In the genomic region with DNA sequence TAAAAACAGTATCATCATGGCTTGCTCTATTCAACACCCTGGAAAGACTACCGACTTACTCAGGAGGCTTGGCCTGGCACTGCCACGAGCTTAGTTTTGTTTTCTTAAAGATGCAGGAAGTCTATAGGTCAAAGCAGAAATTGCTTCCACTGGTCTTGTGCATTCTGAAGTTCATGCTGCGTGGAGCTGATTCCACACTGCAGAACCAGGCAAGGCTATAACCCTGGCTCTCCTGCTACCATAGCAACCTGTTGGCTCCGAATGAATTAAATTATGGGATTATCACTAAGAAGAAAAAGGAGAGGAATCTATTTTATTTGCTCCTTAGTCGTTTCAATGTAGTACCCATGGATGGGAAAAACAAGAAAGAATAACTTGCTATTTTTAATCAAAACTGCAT, we compare ENCODE assay signal across 24 mouse cellular contexts. TPM values are rescaled to one million over a fixed set of nuclear protein-coding genes. Genes with fewer than 3 reads are reported as not detected.
DNase-seq lines count a peak whose midpoint lies in the region; ATAC-seq and TF ChIP-seq lines count a peak whose summit lies in the region.
"Had no signal": no experiment of that assay in that cellular context is flagged by ENCODE, and none has a peak within 500 bp of the region (broad histone marks: within the 10 kb centered on the region; RNA-seq: fewer than 3 reads in every experiment).

No protein-coding gene starts in this region.

- H3K27ac ChIP-seq in forebrain, embryonic 14.5 days (ENCODE audit: low read depth, low read length) = no peak overlapping the region
- no peak overlapping the region for H3K27ac ChIP-seq in forebrain, embryonic 11.5 days (ENCODE audit: low read depth, low read length)
- H3K27ac ChIP-seq in midbrain, embryonic 14.5 days (replicated peaks; ENCODE audit: low read depth, low read length) = no peak overlapping the region
- H3K27ac ChIP-seq in midbrain, embryonic 10.5 days (replicated peaks) = no peak overlapping the region
- H3K27ac ChIP-seq in neural tube, embryonic 15.5 days (replicated peaks) = no peak overlapping the region
- H3K27ac ChIP-seq: embryonic facial prominence, embryonic 10.5 days; embryonic facial prominence, embryonic 12.5 days; forebrain, embryonic 12.5 days; forebrain, embryonic 15.5 days had no signal

- peak; percentile 19 for DNase-seq in forebrain, embryonic 14.5 days (ENCODE audit: low spot score)
- DNase-seq in forebrain, embryonic 11.5 days (ENCODE audit: low spot score) = no peak
- DNase-seq in midbrain, embryonic 14.5 days = peak; percentile 37
- no peak for DNase-seq in midbrain, embryonic 10.5 days (ENCODE audit: low spot score)
- peak; percentile 55 for DNase-seq in brain, embryonic 14.5 days (ENCODE audit: low read depth)
- DNase-seq: adrenal gland, adult 8-10 months; adrenal gland, postnatal 25 days; B cell, adult 2 months; cerebellum, adult 11-12 months; cerebellum, adult 2 months; cerebellum, adult 9-10 months; cerebellum, postnatal 10 days; cerebellum, postnatal 25 days; forebrain, postnatal 0 days had no signal

- H3K27me3 ChIP-seq in forebrain, embryonic 14.5 days (replicated peaks; ENCODE audit: control insufficient read depth, insufficient read depth, low read length) = no peaks in the 10 kb centered on the region
- no peaks in the 10 kb centered on the region for H3K27me3 ChIP-seq in forebrain, embryonic 11.5 days (ENCODE audit: control insufficient read depth, insufficient read depth, low read length)
- H3K27me3 ChIP-seq in midbrain, embryonic 14.5 days (ENCODE audit: control insufficient read depth, insufficient read depth, low read length) = no peaks in the 10 kb centered on the region
- H3K27me3 ChIP-seq in midbrain, embryonic 10.5 days (ENCODE audit: low read depth, poor library complexity, severe bottlenecking) = no peaks in the 10 kb centered on the region
- H3K27me3 ChIP-seq in neural tube, embryonic 15.5 days (replicated peaks) = no peaks in the 10 kb centered on the region
- H3K27me3 ChIP-seq: CH12.LX; embryonic facial prominence, embryonic 12.5 days; forebrain, embryonic 12.5 days; forebrain, embryonic 15.5 days; Patski had no signal

- 47% methylated on average over 5 of the region's 5 CpGs for WGBS in forebrain, embryonic 14.5 days
- 48% methylated on average over 5 of the region's 5 CpGs for WGBS in forebrain, embryonic 11.5 days
- 22% methylated on average over 5 of the region's 5 CpGs for WGBS in midbrain, embryonic 14.5 days
- WGBS in midbrain, embryonic 10.5 days = 48% methylated on average over 5 of the region's 5 CpGs
- 66% methylated on average over 5 of the region's 5 CpGs for WGBS in neural tube, embryonic 15.5 days

- no peak overlapping the region for H3K9ac ChIP-seq in forebrain, embryonic 14.5 days (ENCODE audit: low read length)
- H3K9ac ChIP-seq in forebrain, embryonic 11.5 days (ENCODE audit: low read length) = no peak overlapping the region
- H3K9ac ChIP-seq in midbrain, embryonic 14.5 days (replicated peaks; ENCODE audit: low read length) = no peak overlapping the region
- H3K9ac ChIP-seq in neural tube, embryonic 15.5 days (replicated peaks) = no peak overlapping the region
- H3K9ac ChIP-seq: embryonic facial prominence, embryonic 12.5 days; forebrain, embryonic 12.5 days; forebrain, embryonic 15.5 days; forebrain, postnatal 0 days had no signal

- TF ChIP-seq POLR2A in brain, embryonic 14.5 days (IDR thresholded peaks at IDR 0.05; ENCODE audit: borderline replicate concordance, extremely low read depth, insufficient read depth, insufficient read length, poor library complexity, severe bottlenecking) = no peak

- H3K36me3 ChIP-seq in forebrain, embryonic 14.5 days (ENCODE audit: control insufficient read depth, insufficient read depth, low read length) = no peaks in the 10 kb centered on the region
- H3K36me3 ChIP-seq in forebrain, embryonic 11.5 days (ENCODE audit: control insufficient read depth, insufficient read depth, low read length) = no peaks in the 10 kb centered on the region
- H3K36me3 ChIP-seq in midbrain, embryonic 14.5 days (ENCODE audit: control insufficient read depth, insufficient read depth, low read length) = no peaks in the 10 kb centered on the region
- H3K36me3 ChIP-seq in midbrain, embryonic 10.5 days = no peaks in the 10 kb centered on the region
- H3K36me3 ChIP-seq in neural tube, embryonic 15.5 days = no peaks in the 10 kb centered on the region
- H3K36me3 ChIP-seq: embryonic facial prominence, embryonic 10.5 days; embryonic facial prominence, embryonic 12.5 days; forebrain, embryonic 12.5 days; forebrain, embryonic 15.5 days; G1E had no signal

- no peaks in the 10 kb centered on the region for H3K9me3 ChIP-seq in forebrain, embryonic 14.5 days (replicated peaks; ENCODE audit: control insufficient read depth, low read length)
- H3K9me3 ChIP-seq in forebrain, embryonic 11.5 days (ENCODE audit: control insufficient read depth, low read length) = no peaks in the 10 kb centered on the region
- H3K9me3 ChIP-seq in midbrain, embryonic 14.5 days (ENCODE audit: control insufficient read depth, low read length) = no peaks in the 10 kb centered on the region
- no peaks in the 10 kb centered on the region for H3K9me3 ChIP-seq in midbrain, embryonic 10.5 days (replicated peaks)
- no peaks in the 10 kb centered on the region for H3K9me3 ChIP-seq in neural tube, embryonic 15.5 days (replicated peaks)
- H3K9me3 ChIP-seq: embryonic facial prominence, embryonic 10.5 days; embryonic facial prominence, embryonic 12.5 days; forebrain, embryonic 12.5 days; forebrain, embryonic 15.5 days; G1E had no signal

- no peak overlapping the region for H3K4me2 ChIP-seq in forebrain, embryonic 14.5 days (ENCODE audit: low read length)
- H3K4me2 ChIP-seq in forebrain, embryonic 11.5 days (ENCODE audit: low read depth, low read length, severe bottlenecking) = no peak overlapping the region
- no peak overlapping the region for H3K4me2 ChIP-seq in midbrain, embryonic 14.5 days (ENCODE audit: low read length)
- no peak overlapping the region for H3K4me2 ChIP-seq in neural tube, embryonic 15.5 days
- H3K4me2 ChIP-seq: embryonic facial prominence, embryonic 12.5 days; forebrain, embryonic 12.5 days; forebrain, embryonic 15.5 days had no signal

- no peak overlapping the region for H3K4me3 ChIP-seq in forebrain, embryonic 14.5 days (ENCODE audit: low read depth, low read length)
- no peak overlapping the region for H3K4me3 ChIP-seq in forebrain, embryonic 11.5 days (ENCODE audit: low read depth, low read length)
- H3K4me3 ChIP-seq in midbrain, embryonic 14.5 days (replicated peaks; ENCODE audit: low read depth, low read length) = no peak overlapping the region
- H3K4me3 ChIP-seq in midbrain, embryonic 10.5 days = no peak overlapping the region
- no peak overlapping the region for H3K4me3 ChIP-seq in neural tube, embryonic 15.5 days (replicated peaks)
- H3K4me3 ChIP-seq: embryonic facial prominence, embryonic 10.5 days; embryonic facial prominence, embryonic 12.5 days; forebrain, embryonic 12.5 days; forebrain, embryonic 15.5 days had no signal

- no peak for ATAC-seq in forebrain, embryonic 14.5 days
- no peak for ATAC-seq in forebrain, embryonic 11.5 days (replicated peaks; ENCODE audit: low FRiP score)
- no peak for ATAC-seq in midbrain, embryonic 14.5 days (ENCODE audit: low FRiP score, low TSS enrichment)
- ATAC-seq in neural tube, embryonic 15.5 days (ENCODE audit: low FRiP score) = no peak
- ATAC-seq: activated CD4-positive, CD25-positive, alpha-beta regulatory T cell, adult 4 months; CD4-positive, CD25-positive, alpha-beta regulatory T cell, adult 4 months; forebrain, embryonic 15.5 days; forebrain, postnatal 0 days; Patski had no signal

- no peaks in the 10 kb centered on the region for H3K4me1 ChIP-seq in forebrain, embryonic 14.5 days (ENCODE audit: control insufficient read depth, insufficient read depth, low read length)
- no peaks in the 10 kb centered on the region for H3K4me1 ChIP-seq in forebrain, embryonic 11.5 days (replicated peaks; ENCODE audit: control insufficient read depth, insufficient read depth, low read length)
- no peaks in the 10 kb centered on the region for H3K4me1 ChIP-seq in midbrain, embryonic 14.5 days (ENCODE audit: control insufficient read depth, insufficient read depth, low read length)
- H3K4me1 ChIP-seq in midbrain, embryonic 10.5 days = peaks cover 19% of the 10 kb centered on the region
- no peaks in the 10 kb centered on the region for H3K4me1 ChIP-seq in neural tube, embryonic 15.5 days
- H3K4me1 ChIP-seq: embryonic facial prominence, embryonic 10.5 days; embryonic facial prominence, embryonic 12.5 days; forebrain, embryonic 12.5 days; forebrain, embryonic 15.5 days had no signal

- TF ChIP-seq CTCF in brain, embryonic 14.5 days (IDR thresholded peaks at IDR 0.05; ENCODE audit: borderline replicate concordance, extremely low read depth, insufficient read depth, insufficient read length) = no peak

RNA-seq across cellular contexts. Expression of a gene that starts 10.9 kb away (rescaled TPM):
- 61.1 and 78.8 TPM in 2 replicates for polyA plus RNA-seq in forebrain, embryonic 14.5 days (2014; fragmentation: Nextera tagmentation; extraction: Ambion mirVana)
- 3.3 and 4.5 TPM in 2 replicates for polyA plus RNA-seq in forebrain, embryonic 11.5 days (2014; fragmentation: Nextera tagmentation; extraction: Ambion mirVana)
- 96.8 and 106 TPM in 2 replicates for polyA plus RNA-seq in midbrain, embryonic 14.5 days (2014; fragmentation: Nextera tagmentation; extraction: Ambion mirVana)
- 2.5 and 8.1 TPM in 2 replicates for polyA plus RNA-seq in midbrain, embryonic 10.5 days (2016; fragmentation: Nextera tagmentation; extraction: Ambion mirVana)
- 32.4 and 55.7 TPM in 2 replicates for polyA plus RNA-seq in brain, embryonic 14.5 days (2012; rRNA removed)
- polyA plus RNA-seq in neural tube, embryonic 15.5 days (2015; fragmentation: Nextera tagmentation; extraction: Ambion mirVana) = 108 and 141 TPM in 2 replicates
- polyA plus RNA-seq: activated CD4-positive, CD25-positive, alpha-beta regulatory T cell, adult 4 months; CD4-positive, CD25-positive, alpha-beta regulatory T cell, adult 4 months; G1E had no signal

Comparison
In these comparisons a context has a peak if more than half of its experiments do, and no peak if none do; other contexts are left out.
1. DNase-seq: peak in forebrain, embryonic 14.5 days (single experiment), midbrain, embryonic 14.5 days (single experiment) and brain, embryonic 14.5 days (single experiment); none in forebrain, embryonic 11.5 days (single experiment) and midbrain, embryonic 10.5 days (single experiment).